Mouse (Mus musculus) MEL (cell line): ENCODE measurements around the gene Wipf3. TPM values are rescaled to one million over a fixed set of nuclear protein-coding genes. Genes with fewer than 3 reads are reported as not detected.

Experiments used
- DNase-seq: peaks from one replicate; pipeline ENCODE4 v3.0.0; 2011; ENCODE audit warnings: low read depth, low spot score
- H3K27ac ChIP-seq: 2 replicates; pipeline ENCODE4 v1.5.1; 2012; ENCODE audit warnings: low read depth, mild to moderate bottlenecking, control low read depth, low read length, moderate library complexity; ENCODE audit not compliant: control insufficient read depth
- H3K27me3 ChIP-seq, 2 experiments: fragments of 150-350 bp in 1 of 2; sonication (generic) in 1 of 2; 2 replicates each; pipeline ENCODE4 v1.6.1; 2012; ENCODE audit warnings: low read length in 2 of 2, mild to moderate bottlenecking in 2 of 2, improper control_type of control experiment in 1 of 2, moderate library complexity in 1 of 2; ENCODE audit not compliant: insufficient read depth in 2 of 2, control insufficient read depth in 1 of 2
- H3K36me3 ChIP-seq, 2 experiments: 2 replicates each; pipeline ENCODE4 v1.6.1; 2012 to 2014; ENCODE audit warnings: low read length in 2 of 2, improper control_type of control experiment in 1 of 2, inconsistent platforms in 1 of 2, mild to moderate bottlenecking in 1 of 2; ENCODE audit not compliant: insufficient read depth in 2 of 2, control insufficient read depth in 1 of 2
- H3K4me1 ChIP-seq, 2 experiments: fragments of 150-350 bp in 1 of 2; sonication (generic) in 1 of 2; 2 replicates each; pipeline ENCODE4 v1.6.1; 2012; ENCODE audit warnings: low read length in 2 of 2, improper control_type of control experiment in 1 of 2, mild to moderate bottlenecking in 1 of 2; ENCODE audit not compliant: insufficient read depth in 2 of 2, control insufficient read depth in 1 of 2
- H3K4me3 ChIP-seq, 2 experiments: fragments of 150-350 bp in 1 of 2; sonication (generic) in 1 of 2; 2 replicates each; pipeline ENCODE4 v1.5.1; 2012; ENCODE audit warnings: low read depth in 2 of 2, low read length in 2 of 2, mild to moderate bottlenecking in 2 of 2, moderate library complexity in 2 of 2, control low read depth in 1 of 2, improper control_type of control experiment in 1 of 2; ENCODE audit not compliant: control insufficient read depth in 1 of 2, insufficient read depth in 1 of 2
- H3K79me2 ChIP-seq: 2 replicates; pipeline ENCODE4 v1.6.1; 2012; ENCODE audit warnings: mild to moderate bottlenecking, low read length, moderate library complexity; ENCODE audit not compliant: control insufficient read depth, poor library complexity, insufficient read depth
- H3K9ac ChIP-seq: 2 replicates; pipeline ENCODE4 v1.6.1; 2012; ENCODE audit warnings: low read depth, mild to moderate bottlenecking, control low read depth, low read length, moderate library complexity; ENCODE audit not compliant: control insufficient read depth, poor library complexity, severe bottlenecking
- H3K9me3 ChIP-seq: fragments of 150-350 bp; sonication (generic); replicated peaks from 2 replicates; pipeline ENCODE4 v1.6.1; 2012; ENCODE audit warnings: mild to moderate bottlenecking, low read length, improper control_type of control experiment, moderate library complexity; ENCODE audit not compliant: insufficient read depth
- CHD1 ChIP-seq: IDR thresholded peaks from 2 replicates; pipeline ENCODE4 v1.6.1; 2012; ENCODE audit warnings: low read depth, mild to moderate bottlenecking, inconsistent platforms, low read length, improper control_type of control experiment
- CHD2 ChIP-seq: IDR thresholded peaks from 2 replicates; pipeline ENCODE4 v1.6.1; 2011; ENCODE audit warnings: low read length, improper control_type of control experiment
- E2F4 ChIP-seq: IDR thresholded peaks from 2 replicates; pipeline ENCODE4 v1.6.1; 2011; ENCODE audit warnings: low read depth, low read length, improper control_type of control experiment, borderline replicate concordance
- ELF1 ChIP-seq: IDR thresholded peaks from 2 replicates; pipeline ENCODE4 v1.6.1; 2014; ENCODE audit warnings: low read depth, mild to moderate bottlenecking, inconsistent platforms, low read length, improper control_type of control experiment, moderate library complexity
- GABPA ChIP-seq: IDR thresholded peaks from 2 replicates; pipeline ENCODE4 v1.6.1; 2012; ENCODE audit warnings: low read depth, mild to moderate bottlenecking, inconsistent platforms, low read length, improper control_type of control experiment, moderate library complexity
- GATA1 ChIP-seq: IDR thresholded peaks from 2 replicates; pipeline ENCODE4 v1.6.1; 2011; ENCODE audit warnings: low read depth, low read length, improper control_type of control experiment
- HCFC1 ChIP-seq: IDR thresholded peaks from 2 replicates; pipeline ENCODE4 v1.6.1; 2012; ENCODE audit warnings: low read depth, mild to moderate bottlenecking, inconsistent platforms, low read length, improper control_type of control experiment, moderate library complexity
- KAT2A ChIP-seq: conservative IDR thresholded peaks from 2 replicates; pipeline ENCODE4 v1.6.1; 2012; ENCODE audit warnings: low read depth, low read length, improper control_type of control experiment, inconsistent platforms
- MAX ChIP-seq: IDR thresholded peaks from 2 replicates; pipeline ENCODE4 v1.6.1; 2011; ENCODE audit warnings: low read length, improper control_type of control experiment
- MEF2A ChIP-seq: IDR thresholded peaks from 2 replicates; pipeline ENCODE4 v1.6.1; 2014; ENCODE audit warnings: low read depth, mild to moderate bottlenecking, inconsistent platforms, low read length, improper control_type of control experiment; ENCODE audit not compliant: poor library complexity, insufficient replicate concordance, severe bottlenecking; ENCODE audit errors: extremely low read depth
- MXI1 ChIP-seq: IDR thresholded peaks from 2 replicates; pipeline ENCODE4 v1.6.1; 2011; ENCODE audit warnings: mild to moderate bottlenecking, low read depth, low read length, improper control_type of control experiment
- MYB ChIP-seq: IDR thresholded peaks from 2 replicates; pipeline ENCODE4 v1.6.1; 2011; ENCODE audit warnings: mild to moderate bottlenecking, low read depth, low read length, improper control_type of control experiment
- MYC ChIP-seq: IDR thresholded peaks from 2 replicates; pipeline ENCODE4 v1.6.1; 2011; ENCODE audit warnings: low read depth, mild to moderate bottlenecking, low read length, improper control_type of control experiment, moderate library complexity
- NELFE ChIP-seq: IDR thresholded peaks from 2 replicates; pipeline ENCODE4 v1.6.1; 2011; ENCODE audit warnings: low read depth, low read length, improper control_type of control experiment
- POLR2A ChIP-seq, 2 experiments: IDR thresholded peaks; 2 replicates each; pipeline ENCODE4 v1.6.1; 2011 to 2012; ENCODE audit warnings: low read length in 2 of 2, mild to moderate bottlenecking in 2 of 2, control low read depth in 1 of 2, improper control_type of control experiment in 1 of 2, low read depth in 1 of 2, moderate library complexity in 1 of 2; ENCODE audit not compliant: control insufficient read depth in 1 of 2, insufficient read depth in 1 of 2, poor library complexity in 1 of 2
- POLR2AphosphoS5 ChIP-seq: IDR thresholded peaks from 2 replicates; pipeline ENCODE4 v1.6.1; 2012; ENCODE audit warnings: low read depth, borderline replicate concordance, mild to moderate bottlenecking, inconsistent platforms, low read length, moderate library complexity, mixed read lengths
- RAD21 ChIP-seq: IDR thresholded peaks from 2 replicates; pipeline ENCODE4 v1.6.1; 2011; ENCODE audit warnings: mild to moderate bottlenecking, low read depth, low read length, improper control_type of control experiment
- RCOR1 ChIP-seq: IDR thresholded peaks from 2 replicates; pipeline ENCODE4 v1.6.1; 2012; ENCODE audit warnings: low read depth, mild to moderate bottlenecking, inconsistent platforms, low read length, improper control_type of control experiment
- TAL1 ChIP-seq: IDR thresholded peaks from 2 replicates; pipeline ENCODE4 v1.6.1; 2012; ENCODE audit warnings: mild to moderate bottlenecking, inconsistent platforms, low read length, moderate library complexity, mixed read lengths
- TBP ChIP-seq: IDR thresholded peaks from 2 replicates; pipeline ENCODE4 v1.8.0; 2011; ENCODE audit warnings: low read depth, low read length, improper control_type of control experiment
- TCF12 ChIP-seq: IDR thresholded peaks from 2 replicates; pipeline ENCODE4 v1.6.1; 2014; ENCODE audit warnings: low read depth, mild to moderate bottlenecking, inconsistent platforms, low read length, improper control_type of control experiment, moderate library complexity
- UBTF ChIP-seq: IDR thresholded peaks from 2 replicates; pipeline ENCODE4 v1.6.1; 2012; ENCODE audit warnings: low read depth, mild to moderate bottlenecking, inconsistent platforms, low read length, improper control_type of control experiment, moderate library complexity, borderline replicate concordance; ENCODE audit not compliant: insufficient read depth
- USF1 ChIP-seq: IDR thresholded peaks from 2 replicates; pipeline ENCODE4 v1.6.1; 2014; ENCODE audit warnings: low read depth, mild to moderate bottlenecking, inconsistent platforms, low read length, improper control_type of control experiment, moderate library complexity
- ZC3H11A ChIP-seq: IDR thresholded peaks from 2 replicates; pipeline ENCODE4 v1.6.1; 2012; ENCODE audit warnings: low read depth, mild to moderate bottlenecking, inconsistent platforms, low read length, improper control_type of control experiment
- ZKSCAN1 ChIP-seq: IDR thresholded peaks from 2 replicates; pipeline ENCODE4 v1.6.1; 2012; ENCODE audit warnings: low read depth, mild to moderate bottlenecking, inconsistent platforms, low read length, improper control_type of control experiment, moderate library complexity
- ZMIZ1 ChIP-seq: IDR thresholded peaks from 2 replicates; pipeline ENCODE4 v1.6.1; 2012; ENCODE audit warnings: low read depth, mild to moderate bottlenecking, inconsistent platforms, low read length, improper control_type of control experiment, moderate library complexity
- ZNF384 ChIP-seq: IDR thresholded peaks from 2 replicates; pipeline ENCODE4 v1.6.1; 2012; ENCODE audit warnings: low read depth, mild to moderate bottlenecking, inconsistent platforms, low read length, improper control_type of control experiment
- polyA plus RNA-seq, 2 experiments: library from polyadenylated mRNA; stranded (reverse) in 1 of 2; unstranded in 1 of 2; fragments of >175 nt in 1 of 2; fragments of >200 nt in 1 of 2; gene quantifications; 2 replicates each; pipeline versions ENCODE4 v1.2.1 to v1.2.4; 2012; ENCODE audit warnings: low replicate concordance in 2 of 2, low read depth in 1 of 2; ENCODE audit not compliant: insufficient read length in 2 of 2, insufficient read depth in 1 of 2, missing spikeins in 1 of 2
- total RNA-seq: library from RNA; depleted of rRNA; stranded (reverse); fragments of 300-350 nt; gene quantifications from 2 replicates; pipeline ENCODE4 v1.2.3, GENCODE M21; 2012

Wipf3 gene
- total and polyA plus RNA-seq, 3 experiments, result not detected

- no peak overlapping the region for H3K9ac ChIP-seq
- H3K4me3 ChIP-seq, result no peak overlapping the region
- no peaks in the 10 kb centered on the region for H3K9me3 ChIP-seq
- TF ChIP-seq USF1 (no peak), ZKSCAN1 (no peak), ZC3H11A (no peak), KAT2A (no peak), MAX (no peak), HCFC1 (no peak), ZNF384 (no peak), E2F4 (no peak), GABPA (no peak), TBP (no peak), CHD1 (no peak), TCF12 (no peak), ZMIZ1 (no peak), POLR2AphosphoS5 (no peak)
- no peak overlapping the region for H3K27ac ChIP-seq
- H3K79me2 ChIP-seq, result no peaks in the 10 kb centered on the region
- no peaks in the 10 kb centered on the region for H3K27me3 ChIP-seq
- DNase-seq, result no peak
- H3K4me1 ChIP-seq, result no peaks in the 10 kb centered on the region
- H3K36me3 ChIP-seq, result no peaks in the 10 kb centered on the region
Measured at GRCm38 (mm10) chr6:54496214-54496613, 66.8 kb downstream of the Wipf3 start.

- DNase-seq, result no peak
- Histone ChIP-seq H3K9me3 (no peaks in the 10 kb centered on the region), H3K4me3 (no peak overlapping the region), H3K27me3 (no peaks in the 10 kb centered on the region), H3K27ac (no peak overlapping the region), H3K79me2 (no peaks in the 10 kb centered on the region), H3K9ac (no peak overlapping the region), H3K4me1 (no peaks in the 10 kb centered on the region), H3K36me3 (no peaks in the 10 kb centered on the region)
- TF ChIP-seq TBP (no peak), UBTF (no peak), MYB (no peak), POLR2A (IDR thresholded peaks at IDR 0.05; ENCODE audit: control insufficient read depth in 1 of 2, insufficient read depth in 1 of 2, low read depth in 1 of 2, low read length in 2 of 2, poor library complexity in 1 of 2) (no peak), E2F4 (no peak), ELF1 (no peak), CHD1 (no peak), RCOR1 (no peak), MEF2A (no peak), RAD21 (no peak), ZKSCAN1 (no peak), GATA1 (no peak), MYC (no peak), MXI1 (no peak), HCFC1 (no peak), CHD2 (no peak), ZNF384 (no peak), NELFE (no peak), POLR2AphosphoS5 (no peak), TAL1 (no peak)
Measured at GRCm38 (mm10) chr6:54502661-54503115, 73.3 kb downstream of the Wipf3 start.
